Mouse (Mus musculus) liver, embryonic 14.5 days (tissue): ENCODE results near the gene Cog4. TPM values are rescaled to one million over a fixed set of nuclear protein-coding genes. Genes with fewer than 3 reads are reported as not detected.

Experiments used
- ATAC-seq: fragments of 200-750 bp; cut with Nextera tagmentation; 2 replicates; pipeline ENCODE4 v1.8.0; 2017; ENCODE audit warnings: moderate number of reproducible peaks, mild to moderate bottlenecking, moderate library complexity; ENCODE audit not compliant: insufficient read depth
- DNase-seq, 3 experiments: peaks; one replicate each; pipeline ENCODE4 v3.0.0-alpha.2; 2012 to 2013; ENCODE audit warnings: low read depth in 3 of 3, low spot score in 3 of 3
- H3K27ac ChIP-seq: fragments of 300-500 bp; sonication (generic); 2 replicates; pipeline ENCODE4 v1.5.1; 2014; ENCODE audit warnings: moderate library complexity, mild to moderate bottlenecking, control low read depth, inconsistent platforms
- H3K27me3 ChIP-seq: fragments of 300-500 bp; sonication (generic); 2 replicates; pipeline ENCODE4 v1.6.1; 2014; ENCODE audit warnings: mild to moderate bottlenecking, low read length, moderate library complexity; ENCODE audit not compliant: control insufficient read depth, insufficient read depth
- H3K36me3 ChIP-seq: fragments of 300-500 bp; sonication (generic); replicated peaks from 2 replicates; pipeline ENCODE4 v1.6.1; 2014; ENCODE audit warnings: low read depth; ENCODE audit not compliant: control insufficient read depth, insufficient read depth
- H3K4me1 ChIP-seq, 2 experiments: fragments of 200-500 bp in 1 of 2; fragments of 300-500 bp in 1 of 2; sonication (generic) in 1 of 2; replicated peaks; 2 replicates each; pipeline ENCODE4 v1.6.1; 2012 to 2014; ENCODE audit warnings: antibody characterized with exemption in 1 of 2, inconsistent platforms in 1 of 2, low read length in 1 of 2; ENCODE audit not compliant: control insufficient read depth in 2 of 2, insufficient read depth in 2 of 2
- H3K4me2 ChIP-seq: fragments of 300-500 bp; sonication (generic); 2 replicates; pipeline ENCODE4 v1.6.1; 2014; ENCODE audit warnings: low read depth, mild to moderate bottlenecking, control low read depth, moderate library complexity
- H3K4me3 ChIP-seq, 2 experiments: fragments of 200-500 bp in 1 of 2; fragments of 300-500 bp in 1 of 2; sonication (generic) in 1 of 2; 2 replicates each; pipeline ENCODE4 v1.5.1; 2012 to 2014; ENCODE audit warnings: low read depth in 2 of 2, low read length in 2 of 2, mild to moderate bottlenecking in 2 of 2, control low read depth in 1 of 2, inconsistent platforms in 1 of 2, moderate library complexity in 1 of 2; ENCODE audit not compliant: insufficient read depth in 1 of 2
- H3K9ac ChIP-seq: fragments of 300-500 bp; sonication (generic); replicated peaks from 2 replicates; pipeline ENCODE4 v1.6.1; 2014; ENCODE audit warnings: mild to moderate bottlenecking, control low read depth, moderate library complexity
- H3K9me3 ChIP-seq: fragments of 300-500 bp; sonication (generic); 2 replicates; pipeline ENCODE4 v1.6.1; 2016; ENCODE audit warnings: low read length, mixed read lengths; ENCODE audit not compliant: control insufficient read depth
- CTCF ChIP-seq: IDR thresholded peaks from 2 replicates; pipeline ENCODE4 v1.5.1; 2016; ENCODE audit warnings: antibody characterized with exemption, low read depth, control low read depth
- EP300 ChIP-seq: IDR thresholded peaks from 2 replicates; pipeline ENCODE4 v1.6.1; 2016; ENCODE audit warnings: antibody characterized with exemption, low read depth
- WGBS: fragments of 180-500 bp; shearing (Covaris S2); extraction: QIAGEN DNeasy Blood & Tissue Kit; methylation state at CpG from one replicate; pipeline ENCODE4 v1.1.7; 2014; ENCODE audit not compliant: insufficient replicate concordance; 5-methylcytosine and 5-hydroxymethylcytosine counted together
- polyA plus RNA-seq, 2 experiments: library from polyadenylated mRNA; depleted of rRNA in 1 of 2; stranded (reverse) in 1 of 2; unstranded in 1 of 2; fragments of >200 nt; fragmentation: Nextera tagmentation in 1 of 2; extraction: Ambion mirVana in 1 of 2; gene quantifications; 2 replicates each; pipeline versions ENCODE4 v1.2.1 to v1.2.3; 2012 to 2014

Gene Cog4
- polyA plus RNA-seq, 2 experiments = 14.7 to 23.8 TPM

DNA sequence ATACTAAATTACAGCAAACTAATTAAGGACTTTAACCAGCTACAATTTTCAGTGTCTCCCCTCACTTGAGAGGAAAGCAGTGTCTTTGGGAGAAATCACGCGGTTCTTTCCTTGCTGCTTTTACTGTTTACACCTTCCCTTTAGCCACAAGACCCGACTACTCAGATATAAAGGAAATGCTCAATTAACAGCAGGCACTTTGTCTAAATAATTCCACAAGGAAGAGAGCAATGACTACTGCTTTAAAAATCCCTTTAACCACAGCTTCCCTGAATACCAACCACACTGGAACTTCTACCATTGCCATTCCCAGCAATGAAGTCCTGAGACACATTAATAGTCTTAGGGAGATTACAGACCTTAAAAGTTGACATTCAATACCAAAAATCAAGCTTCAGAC lies 17.9 kb upstream of the Cog4 start:
- no peak for TF ChIP-seq EP300
- no peak for TF ChIP-seq CTCF
- no peaks in the 10 kb centered on the region for H3K9me3 ChIP-seq
- ATAC-seq (no peak), DNase-seq (no peak)
- H3K27me3 ChIP-seq = no peaks in the 10 kb centered on the region
- 81% methylated on average over 3 of the region's 3 CpGs for WGBS
- no peak overlapping the region for H3K4me3 ChIP-seq
- no peak overlapping the region for H3K4me2 ChIP-seq
- H3K9ac ChIP-seq = no peak overlapping the region
- H3K27ac ChIP-seq = no peak overlapping the region
- no peaks in the 10 kb centered on the region for H3K4me1 ChIP-seq
- H3K36me3 ChIP-seq = peaks cover 96% of the 10 kb centered on the region

DNA sequence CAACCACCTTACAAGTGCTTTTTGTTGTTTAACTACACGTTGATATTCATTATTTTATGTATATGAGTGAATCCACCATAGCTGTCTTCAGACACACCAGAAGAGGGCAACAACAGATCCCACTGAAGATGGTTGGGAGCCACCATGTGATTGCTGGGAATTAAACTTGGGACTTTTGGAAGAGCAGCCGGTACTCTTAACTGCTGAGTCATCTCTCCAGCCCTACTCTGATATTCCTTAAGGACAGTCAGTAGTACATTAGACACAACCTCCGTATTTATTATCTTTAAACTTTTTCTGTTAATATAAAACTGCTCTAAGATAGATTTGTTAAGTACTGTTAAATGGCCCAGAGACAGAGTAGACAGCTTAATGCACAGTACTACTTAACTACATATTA lies 14.4 kb upstream of the Cog4 start:
- no peak for DNase-seq
- no peak overlapping the region for H3K9ac ChIP-seq
- H3K27ac ChIP-seq = no peak overlapping the region
- no peaks in the 10 kb centered on the region for H3K4me1 ChIP-seq
- ATAC-seq = no peak
- TF ChIP-seq EP300 (no peak), CTCF (no peak)
- H3K4me3 ChIP-seq = no peak overlapping the region
- H3K27me3 ChIP-seq = no peaks in the 10 kb centered on the region
- 83% methylated on average over 3 of the region's 3 CpGs for WGBS
- no peaks in the 10 kb centered on the region for H3K9me3 ChIP-seq
- H3K4me2 ChIP-seq = no peak overlapping the region
- peaks cover 95% of the 10 kb centered on the region for H3K36me3 ChIP-seq

DNA sequence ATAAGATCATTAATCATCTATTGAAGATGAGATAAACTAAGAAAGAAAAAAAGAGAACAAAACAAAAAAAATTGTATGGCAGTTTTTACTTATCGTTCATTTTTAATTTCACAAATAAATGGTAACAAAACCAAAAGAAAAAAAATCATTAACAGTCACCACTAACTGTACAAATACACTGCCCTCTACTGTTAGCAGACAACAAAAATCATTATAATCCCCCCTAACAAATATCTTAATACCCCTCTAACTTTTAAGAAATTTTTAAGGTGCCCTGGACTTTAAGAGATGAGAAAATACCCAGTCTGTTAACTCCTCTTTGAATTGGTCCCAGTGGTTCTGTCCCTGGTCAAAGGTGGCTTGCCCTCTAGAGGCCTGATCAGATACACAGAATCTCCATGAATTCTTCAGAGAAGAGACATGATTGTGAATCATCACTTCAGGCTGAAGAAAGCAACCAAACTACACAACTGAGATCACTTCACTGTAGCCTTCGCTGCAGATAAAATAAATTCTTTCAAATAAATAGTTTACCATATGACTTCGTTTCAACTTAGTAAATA lies 4.3 kb upstream of the Cog4 start:
- peaks cover 6 to 13% of the 10 kb centered on the region in 2 experiments for H3K4me1 ChIP-seq
- WGBS = 81% methylated on average over 3 of the region's 3 CpGs
- ATAC-seq (no peak), DNase-seq (no peak)
- H3K27me3 ChIP-seq = no peaks in the 10 kb centered on the region
- H3K9me3 ChIP-seq = no peaks in the 10 kb centered on the region
- TF ChIP-seq CTCF (no peak), EP300 (no peak)
- H3K27ac ChIP-seq = no peak overlapping the region
- H3K36me3 ChIP-seq = peaks cover 70% of the 10 kb centered on the region
- no peak overlapping the region for H3K4me2 ChIP-seq
- no peak overlapping the region for H3K4me3 ChIP-seq
- no peak overlapping the region for H3K9ac ChIP-seq

DNA sequence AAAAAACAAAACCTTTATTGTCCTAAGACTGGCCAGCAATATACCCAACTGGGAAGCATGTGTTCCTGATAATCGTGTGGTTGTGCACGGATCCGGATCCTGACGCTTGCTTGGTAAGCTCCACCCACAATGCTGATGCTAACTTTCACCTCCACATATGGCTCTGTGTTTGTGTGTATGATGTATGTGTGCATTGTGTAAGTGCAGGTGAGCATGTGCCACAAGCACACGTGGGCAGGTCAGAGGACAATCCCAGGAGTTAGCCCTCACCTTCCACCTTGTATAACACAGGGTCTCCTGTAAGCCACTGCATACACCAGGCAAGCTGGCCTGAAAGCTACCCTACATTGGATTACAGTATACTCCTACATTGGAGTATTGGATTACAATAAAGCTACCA lies 3.2 kb upstream of the Cog4 start:
- DNase-seq (no peak), ATAC-seq (no peak)
- no peak for TF ChIP-seq EP300
- no peak for TF ChIP-seq CTCF
- H3K36me3 ChIP-seq = peaks cover 60% of the 10 kb centered on the region
- 78% methylated on average over 5 of the region's 5 CpGs for whole genome bisulfite sequencing
- H3K9ac ChIP-seq = no peak overlapping the region
- H3K4me3 ChIP-seq = no peak overlapping the region
- H3K27ac ChIP-seq = no peak overlapping the region
- peaks cover 12 to 20% of the 10 kb centered on the region in 2 experiments for H3K4me1 ChIP-seq
- H3K27me3 ChIP-seq = no peaks in the 10 kb centered on the region
- H3K4me2 ChIP-seq = no peak overlapping the region
- H3K9me3 ChIP-seq = no peaks in the 10 kb centered on the region

DNA sequence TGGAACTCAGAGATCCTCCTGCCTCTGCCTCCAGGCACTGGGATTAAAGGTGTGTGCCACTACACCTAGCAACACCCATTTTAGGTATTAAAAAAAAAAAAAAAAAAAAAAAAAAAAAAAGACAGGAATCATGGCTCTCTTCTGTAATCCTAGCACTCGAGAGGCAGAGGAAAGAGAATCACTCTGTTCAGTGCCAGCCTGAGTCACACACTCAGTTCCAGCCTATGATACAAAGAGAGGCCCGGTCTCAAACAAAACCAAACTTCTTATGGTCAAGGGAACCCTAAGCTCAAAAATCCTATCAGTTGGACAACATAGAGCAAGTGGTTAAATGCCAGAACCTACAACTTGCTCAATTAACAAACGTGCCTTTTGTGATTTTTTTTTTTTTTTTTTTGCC lies 1.5 kb upstream of the Cog4 start:
- no peak for DNase-seq
- Histone ChIP-seq H3K4me2 (peak overlapping the region; percentile 96), H3K27ac (no peak overlapping the region), H3K4me1 (peaks cover 16 to 20% of the 10 kb centered on the region in 2 experiments), H3K9ac (peak overlapping the region; percentile 84; the same call in 1 of the 2 replicates), H3K36me3 (peaks cover 46% of the 10 kb centered on the region), H3K9me3 (no peaks in the 10 kb centered on the region), H3K4me3 (peak overlapping the region; percentile 29 to 82; a peak in 3 of 4 replicates), H3K27me3 (no peaks in the 10 kb centered on the region)
- no peak for ATAC-seq
- 48% methylated on average over 3 of the region's 3 CpGs for WGBS
- TF ChIP-seq CTCF (no peak), EP300 (no peak)
